Mouse (Mus musculus) regulatory T cell (primary cell): ENCODE measurements around the gene Arap2.
"Not testable (repeated sequence)": the region's sequence is repeated elsewhere in the genome, so short reads cannot be mapped to it uniquely, and the experiment has no call there.

ENCODE experiments used
- in situ Hi-C: fragments of 300-600 bp; cut with MboI, MseI; formaldehyde crosslinking; loops from one replicate; pipeline ENCODE4 v1.15.1; 2025; ENCODE audit warnings: high pct_unique_total_duplicates

The Arap2 gene

GRCm38 (mm10) chr5:62743220-62743922, 22.6 kb downstream of the Arap2 start:
- in situ Hi-C loops, result no loop called here

DNA sequence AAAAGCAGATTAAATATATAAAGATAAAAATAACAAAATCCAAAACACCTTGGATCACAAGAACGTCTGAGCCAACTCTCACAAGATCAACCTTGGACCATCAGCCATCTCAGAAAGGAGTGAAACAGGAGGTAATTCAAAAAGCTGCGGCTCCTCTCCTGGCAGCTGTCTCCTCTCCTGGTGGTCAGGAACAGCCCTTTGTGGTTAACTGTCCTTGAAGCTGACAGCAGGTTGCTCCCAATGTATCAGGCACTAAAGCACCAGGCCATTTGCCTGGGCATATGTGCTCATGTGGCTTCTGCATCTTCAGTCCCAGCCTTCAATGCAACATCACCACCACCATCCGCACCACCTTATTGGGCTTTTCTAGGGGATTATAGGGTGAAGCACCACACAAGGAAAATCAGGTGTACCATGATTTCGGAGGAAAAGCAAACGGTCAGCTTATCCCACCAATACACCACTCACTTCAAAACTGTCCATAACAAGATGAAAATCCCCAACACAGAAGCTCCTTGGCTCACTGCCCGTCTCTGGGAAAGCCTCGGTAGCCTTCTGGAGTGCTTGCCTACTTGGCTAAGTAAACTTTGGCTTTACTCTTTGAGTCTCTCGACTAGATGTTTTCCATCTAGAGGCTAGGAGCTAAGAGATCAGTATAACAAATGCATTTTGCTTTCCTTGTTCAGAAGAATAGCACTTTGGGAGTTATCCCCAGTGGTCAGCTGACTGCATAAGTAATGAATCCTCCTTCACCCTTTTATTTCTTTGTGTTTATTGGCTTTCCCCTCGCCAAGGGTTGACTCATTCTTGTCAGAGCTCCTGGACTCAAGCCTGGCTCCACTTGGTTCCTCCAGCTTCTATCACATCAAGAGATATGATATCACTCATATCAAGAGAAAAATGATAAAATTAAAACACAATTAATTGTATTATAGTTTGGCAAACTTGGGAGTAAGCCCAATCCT, 26.2 kb downstream of the Arap2 start:
- in situ Hi-C loops, result no loop called here

DNA sequence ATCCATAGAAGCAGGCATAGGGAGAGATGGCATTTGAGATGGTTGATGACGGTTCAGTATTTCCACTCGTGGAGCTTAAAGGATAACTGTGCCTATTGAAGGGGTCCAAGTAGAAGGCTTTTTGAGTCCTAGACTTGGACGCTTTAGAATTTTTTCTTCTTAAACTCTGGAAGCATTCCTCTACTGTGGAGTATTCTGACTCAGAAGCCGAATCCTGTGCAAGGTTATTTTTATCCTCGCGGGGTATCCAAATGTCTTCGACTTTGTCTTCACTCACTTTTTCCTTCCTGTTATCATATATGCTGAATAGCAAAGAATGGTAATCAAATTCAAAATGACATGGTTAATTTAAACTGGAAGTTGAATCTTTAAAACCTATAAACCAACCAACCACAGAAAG, 35.4 kb downstream of the Arap2 start:
- in situ Hi-C loops, result not testable (repeated sequence)

GRCm38 (mm10) chr5:62725551-62725950, 40.4 kb downstream of the Arap2 start:
- in situ Hi-C loops, result no loop called here

- in situ Hi-C loops, result no loop called here
Observed at GRCm38 (mm10) chr5:62723261-62724105, 42.5 kb downstream of the Arap2 start.

DNA sequence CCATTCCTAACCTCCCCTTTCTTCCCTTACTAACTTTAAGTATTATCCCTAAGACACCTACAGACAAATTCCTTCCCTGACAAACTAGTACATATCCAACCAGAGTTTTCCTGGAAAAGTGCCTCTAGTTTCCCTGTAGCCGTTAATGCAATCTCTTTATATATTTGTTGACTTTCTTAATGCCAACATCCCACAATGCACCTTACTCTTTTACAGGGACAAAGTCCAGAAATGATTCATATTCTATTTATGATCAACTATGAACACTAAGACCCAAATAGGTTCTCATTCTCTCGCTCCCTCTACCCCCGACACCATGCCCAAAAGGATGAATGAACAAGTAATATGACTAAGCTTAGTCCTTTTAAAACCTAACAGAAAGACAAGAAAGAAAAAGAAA, 49.5 kb downstream of the Arap2 start:
- in situ Hi-C loops, result no loop called here

DNA sequence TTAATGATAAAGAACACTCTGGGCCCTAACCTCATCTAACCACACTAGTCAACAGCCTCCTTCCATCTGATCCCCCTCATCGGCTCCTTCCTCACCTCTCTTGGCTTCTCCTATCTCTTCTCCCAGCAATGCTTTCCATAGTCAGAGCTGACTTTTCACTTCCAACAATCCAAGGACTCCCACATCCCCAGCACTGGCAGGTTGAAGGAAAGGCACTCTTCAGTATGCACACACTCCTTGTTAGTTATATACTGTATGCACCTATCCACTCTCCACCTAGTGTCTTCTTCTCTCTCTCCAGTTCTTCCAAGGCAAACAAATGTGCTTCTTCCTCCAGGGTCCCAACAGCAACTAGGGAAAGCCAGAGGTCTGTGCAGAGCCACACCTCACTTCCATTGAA, 50.0 kb downstream of the Arap2 start:
- in situ Hi-C loops, result no loop called here

DNA sequence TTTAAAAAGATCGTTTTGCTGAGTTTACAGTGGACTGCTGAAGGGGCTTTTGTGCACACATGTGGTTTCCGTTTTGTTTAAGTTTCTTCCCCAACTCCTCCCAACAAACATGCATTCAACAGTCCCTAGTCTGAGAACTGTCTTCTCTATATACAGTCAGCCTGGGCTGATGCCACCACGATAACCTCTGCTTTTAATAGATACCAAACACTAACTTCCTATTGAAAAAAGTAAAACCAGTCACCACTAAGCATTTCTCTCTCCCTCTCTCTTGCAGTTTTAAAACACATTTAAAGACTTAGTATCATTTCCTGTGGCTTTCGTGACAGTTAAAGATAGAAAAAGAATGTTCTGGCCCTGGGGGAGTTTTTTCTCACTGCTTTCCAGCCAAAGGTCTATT, 50.5 kb downstream of the Arap2 start:
- in situ Hi-C loops, result no loop called here

- in situ Hi-C loops, result no loop called here
Observed at GRCm38 (mm10) chr5:62710955-62711354, 55.0 kb downstream of the Arap2 start.

DNA sequence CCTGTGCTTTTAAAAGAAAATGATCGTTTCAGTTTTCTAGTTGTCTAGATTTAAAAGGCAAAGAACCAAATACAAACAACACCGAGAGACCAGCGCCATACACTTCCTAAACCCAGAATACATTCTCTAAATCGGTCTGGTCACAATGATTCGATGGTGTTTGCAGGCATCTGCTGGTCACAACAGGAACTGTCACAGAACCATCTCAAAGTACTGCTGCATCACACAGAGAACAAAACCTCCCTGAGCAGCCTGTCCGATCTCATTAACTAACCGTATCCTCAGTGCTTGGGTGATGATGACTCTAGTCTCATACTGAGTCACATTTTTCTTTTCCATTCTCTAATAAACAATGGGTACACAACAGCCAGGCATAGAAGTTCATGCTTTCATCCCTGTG, 59.1 kb downstream of the Arap2 start:
- in situ Hi-C loops, result no loop called here

DNA sequence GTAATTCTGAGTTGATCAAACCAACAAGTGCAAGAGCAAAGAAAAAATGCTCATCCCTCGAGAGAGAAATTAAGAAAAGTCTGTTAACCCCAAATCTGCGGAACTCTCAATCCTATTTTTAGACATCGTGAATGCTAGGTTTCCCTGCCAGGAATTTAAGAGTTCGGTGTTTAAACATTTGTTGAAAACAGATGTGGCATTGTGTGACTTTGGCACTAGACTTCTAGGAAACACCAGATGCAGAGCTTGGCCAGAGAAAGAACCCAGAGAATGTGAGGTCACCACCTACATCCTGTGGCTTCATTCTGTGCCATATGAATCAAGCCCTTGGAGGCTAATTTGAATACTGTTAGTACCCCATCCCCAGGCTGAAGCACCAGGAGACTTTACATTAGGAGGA, 76.0 kb downstream of the Arap2 start:
- in situ Hi-C loops, result no loop called here

- in situ Hi-C loops, result no loop called here
Observed at GRCm38 (mm10) chr5:62683751-62684150, 82.2 kb downstream of the Arap2 start.

DNA sequence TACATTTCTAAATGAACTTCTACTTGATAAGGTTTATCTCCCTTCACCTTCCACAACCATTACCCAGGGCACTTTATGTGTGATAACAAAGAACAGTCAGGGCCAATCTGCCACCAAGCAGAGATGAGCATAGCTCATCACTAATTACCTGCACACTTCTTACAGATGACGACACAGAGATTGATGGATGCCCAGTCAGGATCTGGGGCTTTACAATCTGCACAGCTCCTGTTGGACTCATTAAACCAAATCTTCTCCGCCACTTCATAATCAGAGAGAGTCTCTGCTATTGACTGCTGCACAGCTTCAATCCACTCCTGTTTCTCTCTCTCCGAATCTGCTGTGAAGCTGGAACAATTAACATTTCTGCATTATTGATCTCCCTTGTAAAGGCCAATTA, 82.8 kb downstream of the Arap2 start:
- in situ Hi-C loops, result no loop called here

- in situ Hi-C loops, result no loop called here
Observed at GRCm38 (mm10) chr5:62677390-62677789, 88.6 kb downstream of the Arap2 start.

- in situ Hi-C loops, result no loop called here
Observed at GRCm38 (mm10) chr5:62672736-62673436, 93.1 kb downstream of the Arap2 start.

- in situ Hi-C loops, result no loop called here
Observed at GRCm38 (mm10) chr5:62665329-62665728, 100.6 kb downstream of the Arap2 start.

DNA sequence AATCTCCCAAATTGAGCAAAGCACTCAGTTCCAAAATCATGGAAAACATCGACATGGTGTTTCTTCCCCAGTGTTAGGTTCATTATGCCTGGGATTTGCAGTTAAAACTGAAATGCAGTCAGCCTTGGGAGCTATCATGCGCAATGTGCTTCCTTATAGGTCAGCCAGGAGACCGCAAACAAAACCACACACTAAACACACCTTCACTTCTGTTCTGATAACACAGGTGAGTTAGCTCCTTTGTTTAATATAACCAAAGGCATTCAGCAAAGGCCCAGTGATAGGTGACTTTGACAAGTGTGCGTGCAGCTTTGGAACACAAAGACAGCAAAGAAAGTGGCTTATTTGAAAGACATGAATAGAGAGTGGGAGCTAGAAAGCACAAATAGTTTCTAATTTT, 101.1 kb downstream of the Arap2 start:
- in situ Hi-C loops, result loop anchor here (5.0 kb wide), 1 partner anchor 92 kb away; no protein-coding TSS in a partner anchor

- in situ Hi-C loops, result loop anchor here (5.0 kb wide), 1 partner anchor 94 kb away; no protein-coding TSS in a partner anchor
Observed at GRCm38 (mm10) chr5:62663206-62663605, 102.8 kb downstream of the Arap2 start.

DNA sequence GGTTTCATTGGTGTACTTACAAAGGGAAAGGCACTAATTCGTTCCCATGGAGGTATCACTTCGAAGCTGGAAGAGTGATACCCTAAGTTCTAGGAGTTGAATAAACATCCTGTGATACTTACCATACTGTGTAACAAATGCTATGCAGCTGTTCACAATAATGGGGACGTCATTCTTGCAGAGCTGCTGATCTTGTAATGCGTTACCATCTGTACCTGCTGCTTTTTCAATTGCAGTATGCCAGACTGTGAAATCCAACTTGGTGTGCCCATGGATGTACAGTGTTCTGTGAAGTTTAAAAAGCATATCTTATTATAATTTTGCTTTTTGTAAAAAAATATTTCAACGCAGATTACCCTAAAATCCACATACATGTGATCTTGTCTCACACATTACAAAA, 112.0 kb downstream of the Arap2 start:
- in situ Hi-C loops, result no loop called here

GRCm38 (mm10) chr5:62642330-62642729, 123.6 kb downstream of the Arap2 start:
- in situ Hi-C loops, result no loop called here

GRCm38 (mm10) chr5:62640501-62640900, 125.5 kb downstream of the Arap2 start:
- in situ Hi-C loops, result no loop called here
